Mouse (Mus musculus) hematopoietic stem cell, adult 5-6 weeks (primary cell): ENCODE measurements around the gene Srrm3. TPM values are rescaled to one million over a fixed set of nuclear protein-coding genes. Genes with fewer than 3 reads are reported as not detected.
A peak's percentile ranks its signal among the peaks of the same experiment; 100 is the strongest.

Experiments used
- ATAC-seq, 2 experiments: fragments of 125-278 bp in 1 of 2; replicated peaks in 1 of 2; 2 replicates each; pipeline ENCODE4 v1.8.0; 2016 to 2017; ENCODE audit warnings: inconsistent platforms in 2 of 2, mild to moderate bottlenecking in 2 of 2, moderate number of reproducible peaks in 2 of 2, low read depth in 1 of 2, moderate TSS enrichment in 1 of 2; ENCODE audit not compliant: low FRiP score in 2 of 2, poor library complexity in 2 of 2, severe bottlenecking in 2 of 2, insufficient read depth in 1 of 2, low TSS enrichment in 1 of 2
- total RNA-seq: library from RNA; stranded (forward); fragments of 172-1452, 232-1000 nt; gene quantifications from 2 replicates; pipeline ENCODE4 v1.2.3, GENCODE M21; 2017

Gene Srrm3
- not detected in 2 replicates for total RNA-seq

DNA sequence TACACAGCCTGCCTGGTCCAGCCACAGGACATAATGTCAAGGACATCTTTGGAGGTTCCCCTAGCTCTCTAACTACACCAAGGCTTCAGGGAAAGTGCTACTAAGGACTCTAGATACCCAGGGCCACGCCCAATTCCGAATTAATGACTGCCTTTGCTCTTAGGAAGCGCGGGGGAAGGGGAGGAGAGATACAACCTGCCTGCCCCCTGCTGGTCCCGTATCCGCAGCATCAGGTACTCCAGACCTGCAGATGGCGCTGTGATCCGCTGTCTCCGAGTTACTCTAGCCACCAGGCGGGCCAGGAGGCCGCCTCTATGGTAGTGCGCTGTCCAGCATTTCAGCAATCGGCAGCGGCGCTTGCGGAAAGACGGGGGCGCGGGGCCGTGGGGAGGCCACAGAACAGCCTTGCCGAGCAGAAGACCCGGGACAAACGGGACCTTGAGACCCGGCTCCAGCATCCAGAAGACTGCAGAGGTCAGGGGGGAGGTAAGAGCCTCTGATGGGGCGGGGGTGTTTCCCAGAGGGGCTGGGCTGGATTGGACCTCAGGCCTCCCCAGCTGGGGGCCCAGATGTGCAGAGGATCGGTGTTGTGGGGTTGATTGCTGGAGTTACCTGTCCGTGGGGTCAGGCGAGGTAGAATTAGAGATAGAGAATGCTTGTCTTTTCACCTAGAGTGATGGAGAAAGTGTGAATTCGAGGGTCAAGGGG, at the start of gene Srrm3:
Srrm3 (plus strand) TSS at position 336 of the 708 bp plus-strand sequence.
- ATAC-seq = peak; percentile 90 to 94

DNA sequence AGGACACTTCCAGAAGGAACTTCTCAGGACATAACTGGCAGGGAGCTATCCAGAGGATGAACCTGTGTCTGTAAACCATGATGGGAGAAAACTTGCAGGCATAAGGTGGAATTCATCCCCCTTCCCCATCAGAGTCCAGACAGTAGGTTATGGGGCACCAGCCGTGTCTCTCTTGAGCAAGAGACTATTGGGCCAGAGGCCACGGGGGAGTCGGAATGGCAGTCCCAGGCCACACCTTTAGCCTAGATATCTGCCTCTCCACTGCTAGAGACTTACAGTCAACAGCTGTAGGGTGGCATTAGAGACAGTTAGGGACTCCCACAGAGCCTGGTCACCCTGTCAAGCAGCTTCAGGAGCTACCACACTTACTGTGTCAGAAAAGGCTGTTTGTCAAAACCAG, 44.8 kb upstream of the Srrm3 start:
- ATAC-seq = no peak

DNA sequence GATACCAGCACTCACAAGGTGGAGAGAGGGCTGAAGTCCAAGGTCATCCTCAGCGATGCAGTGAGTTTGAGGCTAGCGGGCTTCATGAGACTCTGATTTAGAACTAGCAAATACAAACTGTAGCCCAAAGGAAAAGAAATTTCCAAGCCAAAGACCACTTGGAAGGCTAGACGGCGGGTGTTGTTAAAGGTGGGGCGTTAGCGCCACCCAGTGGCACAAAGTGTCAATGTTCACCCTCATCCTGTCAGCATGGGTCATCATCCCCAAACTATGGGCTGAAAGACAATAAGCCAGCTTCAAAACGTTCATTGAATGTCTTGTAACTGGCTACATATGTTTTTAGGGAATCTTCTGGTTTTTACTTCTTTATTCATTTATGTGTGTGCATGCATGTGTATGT, 43.2 kb upstream of the Srrm3 start:
- ATAC-seq = peak; percentile 83

DNA sequence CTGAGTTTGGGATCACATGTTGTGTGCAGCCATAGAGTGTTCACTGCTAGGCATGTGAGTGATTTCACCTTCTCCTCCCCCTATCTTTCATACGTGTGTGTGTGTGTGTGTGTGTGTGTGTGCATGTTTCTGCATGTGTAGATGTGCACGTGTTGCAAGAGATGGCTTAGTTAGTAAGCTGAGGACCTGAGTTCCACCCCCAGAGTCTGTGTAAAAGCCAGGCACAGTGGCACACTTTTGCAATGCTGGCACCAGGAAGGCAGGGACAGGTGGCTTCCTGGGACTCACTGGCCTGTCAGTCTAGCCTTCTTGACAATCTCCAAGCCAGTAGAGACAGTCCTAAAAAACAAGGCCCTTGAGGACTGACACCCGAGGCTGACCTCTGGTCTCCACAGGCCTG, 41.7 kb upstream of the Srrm3 start:
- no peak for ATAC-seq

DNA sequence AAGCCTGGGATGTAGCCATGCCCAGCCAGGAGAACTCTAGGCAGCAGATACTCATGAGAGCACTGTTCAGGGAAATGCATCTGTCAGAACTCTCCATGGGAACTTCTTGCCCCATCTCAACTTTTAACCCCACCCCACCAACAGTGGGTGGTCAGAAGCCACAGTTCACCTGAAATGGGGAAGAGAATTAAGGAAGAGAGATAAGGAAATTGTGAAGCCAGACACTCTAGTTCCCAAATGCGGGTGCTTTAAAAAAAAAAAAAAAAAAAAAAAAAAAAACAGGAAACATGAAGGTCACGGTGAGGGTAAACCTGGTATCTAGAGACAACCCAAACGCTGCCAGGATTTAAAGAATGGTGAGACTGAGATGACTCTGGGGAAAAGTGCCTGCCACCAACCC, 34.2 kb upstream of the Srrm3 start:
- ATAC-seq = peak; percentile 33 to 68; a peak in 2 of 4 replicates

DNA sequence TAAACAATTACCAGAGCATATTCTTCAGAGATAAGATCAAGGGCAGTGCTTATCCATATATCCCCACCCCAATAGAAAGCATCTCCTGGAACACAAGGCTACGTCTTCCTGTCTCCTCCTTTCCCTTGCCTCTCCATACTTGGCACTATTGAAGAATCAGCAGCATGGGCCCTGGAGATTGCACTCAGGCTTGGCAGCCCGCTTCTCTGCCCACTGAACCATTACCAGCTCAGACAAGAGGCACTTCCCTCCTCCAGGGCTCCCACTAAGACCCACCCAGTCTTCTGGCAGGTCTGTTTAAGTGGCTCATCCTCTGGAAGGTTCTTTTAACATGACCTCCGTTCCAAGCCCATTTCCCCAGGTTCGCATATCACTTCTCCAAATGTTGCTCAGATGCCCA, 30.1 kb upstream of the Srrm3 start:
- ATAC-seq = no peak

DNA sequence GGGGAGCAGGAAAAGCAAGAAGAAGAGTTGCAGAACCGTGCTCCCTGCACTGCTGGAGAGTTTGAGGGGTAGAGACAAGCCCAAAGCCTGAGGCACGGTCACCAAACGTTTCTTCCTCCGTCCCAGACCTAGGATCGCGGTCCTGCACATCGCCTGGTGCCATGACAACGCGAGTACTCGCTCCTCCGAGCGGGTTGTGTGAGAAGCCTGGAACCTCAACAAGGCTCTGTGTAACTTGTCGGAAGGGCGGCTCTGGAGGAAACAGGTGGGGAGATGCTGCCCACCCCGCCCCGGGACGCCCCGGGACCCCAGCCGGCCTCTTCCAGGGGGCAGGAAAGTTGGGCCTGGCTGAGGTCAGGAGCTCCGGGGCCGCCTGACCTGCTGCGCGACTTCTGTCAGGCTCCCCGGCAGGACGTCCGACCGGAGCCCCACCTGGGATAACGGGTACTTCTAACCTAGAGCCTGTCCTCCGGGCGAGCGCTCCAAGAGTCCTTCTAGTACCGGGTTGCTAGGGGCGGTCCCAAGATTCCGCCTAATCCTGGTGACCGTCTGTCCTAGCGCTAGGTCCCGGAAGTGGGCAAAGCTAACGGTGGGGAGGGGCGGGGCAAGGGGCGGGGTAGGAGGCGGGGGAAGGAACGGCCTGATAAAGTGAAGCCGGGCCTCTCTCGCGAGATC, 28.8 kb upstream of the Srrm3 start, which contains the start of gene Styxl1:
Styxl1 (minus strand) TSS at position 590 of the 675 bp plus-strand sequence.
- no peak; a peak in 1 of 4 replicates for ATAC-seq

DNA sequence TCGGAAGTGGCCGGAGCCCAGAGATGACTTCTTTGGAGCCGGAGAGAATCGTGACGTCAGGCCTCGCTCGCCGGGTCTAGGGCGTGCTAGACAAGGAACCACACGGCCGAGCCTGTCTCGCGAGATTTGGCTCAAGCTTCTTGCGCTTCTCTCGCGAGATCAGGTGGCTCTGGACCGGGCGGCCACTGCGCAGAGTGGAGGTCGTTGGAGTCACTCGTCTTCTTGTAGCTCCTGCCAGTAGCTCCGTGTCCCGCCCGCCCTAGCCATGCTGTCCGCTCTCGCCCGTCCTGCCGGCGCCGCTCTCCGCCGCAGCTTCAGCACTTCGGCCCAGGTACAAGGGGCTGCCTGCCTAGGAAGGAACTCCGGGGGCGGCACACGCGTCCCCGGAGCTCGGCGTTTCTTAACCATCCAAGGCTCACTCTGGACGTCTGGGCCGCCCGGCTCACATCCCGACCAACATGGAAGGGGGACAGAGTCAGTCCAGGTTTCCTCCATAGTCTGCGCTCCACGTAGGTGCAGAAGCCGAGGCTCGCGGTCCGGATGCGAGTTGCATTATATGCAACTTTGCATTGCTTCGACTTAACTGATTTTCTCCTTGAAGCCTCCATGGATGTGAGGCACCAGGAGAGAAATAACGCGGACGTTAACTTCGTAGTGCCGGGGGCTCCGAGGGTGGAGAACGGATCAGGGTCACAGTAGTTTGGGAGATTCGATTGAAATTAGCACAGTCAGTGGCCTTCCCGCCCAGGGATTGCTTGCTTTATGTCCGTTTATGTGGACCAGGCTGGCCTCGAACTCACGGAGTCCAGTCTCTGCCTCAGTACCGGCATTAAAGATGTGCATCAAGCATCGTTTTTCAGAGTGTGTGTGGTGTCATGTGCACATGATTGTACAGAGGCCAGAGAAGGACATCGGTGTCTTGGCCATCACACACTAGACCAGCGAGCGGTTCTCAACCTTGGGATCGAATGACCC, 27.9 kb upstream of the Srrm3 start, which contains the start of gene Mdh2:
Mdh2 (plus strand) TSS at position 10 of the 975 bp plus-strand sequence.
- ATAC-seq = peak; percentile 89 to 94

DNA sequence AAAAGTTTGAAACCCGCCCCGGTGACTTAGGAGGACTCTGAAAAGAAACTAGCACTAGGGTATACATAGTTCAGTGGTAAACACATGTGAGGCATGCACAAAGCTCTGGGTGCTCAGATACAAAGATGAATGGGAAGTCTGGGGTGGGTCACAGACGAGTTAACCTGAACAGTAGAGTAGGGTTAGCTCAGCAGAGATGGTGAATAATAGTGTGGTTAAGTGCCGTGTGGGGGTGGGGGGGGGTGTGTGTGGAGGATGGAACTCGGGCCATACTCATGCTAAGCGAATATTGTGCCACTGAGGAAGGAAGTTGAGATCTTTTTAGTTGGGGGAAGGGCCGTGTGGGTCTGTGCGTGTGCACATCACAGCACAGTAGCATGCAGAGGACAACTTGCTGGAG, 26.4 kb upstream of the Srrm3 start:
- ATAC-seq = no peak

DNA sequence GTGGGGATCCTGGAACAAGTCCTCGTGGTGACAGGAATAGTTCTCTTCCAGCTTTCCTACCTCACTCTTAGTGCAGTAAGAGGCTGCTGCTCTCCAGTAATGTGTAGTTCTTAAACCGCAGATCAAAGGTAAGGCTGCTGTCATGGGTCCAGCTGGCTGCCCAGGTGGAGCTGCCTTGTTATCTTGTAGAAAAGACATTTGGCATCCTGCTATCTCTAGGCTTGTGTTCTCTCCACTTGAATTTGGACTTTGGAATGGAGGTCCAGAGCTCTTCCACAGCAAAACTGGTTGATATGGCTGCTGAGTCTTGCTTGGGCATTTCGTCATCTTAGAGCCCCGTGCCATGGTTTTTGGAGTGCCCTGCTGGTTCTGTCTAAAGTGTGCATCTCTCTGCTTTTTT, 23.8 kb upstream of the Srrm3 start:
- ATAC-seq = no peak

DNA sequence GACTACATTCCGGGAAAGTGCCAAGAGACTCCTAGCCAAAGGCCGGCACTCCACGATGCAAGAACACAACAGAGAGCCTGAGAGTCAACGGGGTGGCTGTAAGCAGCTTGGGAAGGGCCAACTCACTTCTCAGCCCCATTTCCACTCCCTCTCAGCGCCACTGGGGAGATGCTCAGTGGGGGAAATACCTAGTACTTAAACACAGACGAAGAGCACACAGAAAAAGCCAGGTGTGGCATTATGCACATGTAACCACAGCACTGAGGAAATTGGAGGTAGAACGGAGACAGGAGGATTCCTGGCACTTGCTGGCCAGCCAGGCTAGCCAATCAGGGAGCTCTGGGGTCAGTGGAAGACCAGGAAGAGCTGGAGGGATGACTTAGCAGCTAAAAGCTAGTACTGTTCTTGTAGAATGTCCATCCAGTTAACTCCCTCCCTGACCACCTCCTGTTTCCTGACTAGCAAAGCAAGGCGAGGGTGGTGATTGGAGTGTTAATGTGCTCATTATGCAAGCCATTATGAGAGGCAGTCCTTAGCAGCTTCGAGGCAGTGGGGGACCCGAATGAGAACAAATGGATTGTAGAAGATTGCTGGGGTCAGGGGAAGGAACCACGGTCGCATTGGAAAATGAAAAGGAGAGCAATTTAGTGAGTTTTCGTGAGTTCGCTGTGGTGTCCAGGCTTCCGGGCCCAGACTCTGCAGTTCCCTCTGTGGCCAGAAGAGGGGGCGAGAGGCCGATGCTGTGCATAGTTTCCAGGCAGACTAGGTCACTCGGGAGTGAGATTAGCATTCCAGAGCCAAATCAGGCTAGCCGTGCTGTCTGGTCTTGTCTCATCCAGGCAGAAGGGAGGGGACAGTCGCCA, 12.5 kb upstream of the Srrm3 start:
- ATAC-seq = peak; percentile 84 to 90

DNA sequence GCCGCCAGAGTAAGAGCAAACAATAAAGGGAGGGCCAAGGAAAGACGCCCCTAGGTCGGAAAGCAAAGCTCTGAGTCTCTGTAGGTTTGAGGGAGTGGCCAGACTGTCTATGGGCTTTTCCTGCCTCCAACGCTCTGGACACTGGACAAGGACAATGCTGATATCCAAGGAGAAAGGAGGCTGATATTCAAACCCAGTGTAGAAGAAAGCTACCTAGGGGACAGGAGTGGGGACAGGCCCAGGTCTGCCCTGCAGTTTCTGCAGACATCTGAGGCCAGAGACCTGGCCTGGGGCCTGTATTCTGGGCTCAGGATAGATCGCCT, 11.9 kb upstream of the Srrm3 start:
- ATAC-seq = no peak

DNA sequence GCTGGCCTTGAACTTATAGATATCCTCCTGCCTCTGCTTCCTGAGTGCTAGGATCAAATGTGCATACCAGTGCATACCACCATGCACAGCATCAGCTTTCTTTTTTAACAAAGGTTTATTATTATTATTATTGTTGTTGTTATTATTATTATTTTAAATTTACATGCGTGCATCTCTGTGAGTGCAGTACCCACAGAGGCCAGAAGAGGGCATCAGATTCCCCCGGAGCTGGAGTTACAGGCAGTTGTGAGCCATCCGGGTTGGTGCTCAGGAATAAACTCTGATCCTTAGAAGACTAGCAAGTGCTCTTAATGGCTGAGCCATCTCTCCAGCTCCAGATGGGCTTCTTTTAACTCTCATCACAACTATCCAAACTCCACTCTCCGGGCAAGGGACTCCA, 6.9 kb upstream of the Srrm3 start:
- ATAC-seq = no peak

DNA sequence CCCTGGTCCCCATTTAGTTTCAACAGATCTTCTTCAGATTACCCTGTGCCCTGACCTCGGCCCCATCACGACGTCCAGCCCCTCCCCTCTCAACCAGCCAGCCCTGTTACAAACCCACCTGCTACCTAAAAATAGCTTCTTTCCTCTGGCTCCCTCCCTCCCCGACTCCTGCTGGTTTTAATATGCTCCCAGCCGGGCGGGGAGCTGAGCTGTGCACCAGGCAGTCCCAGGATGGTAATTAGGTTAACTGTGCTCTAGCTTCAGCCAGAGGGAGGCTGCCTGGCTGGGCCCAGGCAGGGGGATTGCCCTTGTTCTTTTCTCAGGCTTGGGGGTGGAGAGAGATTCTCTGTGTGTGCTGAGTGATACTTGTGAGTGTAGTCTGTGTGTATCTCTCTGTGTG, 5.8 kb upstream of the Srrm3 start:
- no peak for ATAC-seq

DNA sequence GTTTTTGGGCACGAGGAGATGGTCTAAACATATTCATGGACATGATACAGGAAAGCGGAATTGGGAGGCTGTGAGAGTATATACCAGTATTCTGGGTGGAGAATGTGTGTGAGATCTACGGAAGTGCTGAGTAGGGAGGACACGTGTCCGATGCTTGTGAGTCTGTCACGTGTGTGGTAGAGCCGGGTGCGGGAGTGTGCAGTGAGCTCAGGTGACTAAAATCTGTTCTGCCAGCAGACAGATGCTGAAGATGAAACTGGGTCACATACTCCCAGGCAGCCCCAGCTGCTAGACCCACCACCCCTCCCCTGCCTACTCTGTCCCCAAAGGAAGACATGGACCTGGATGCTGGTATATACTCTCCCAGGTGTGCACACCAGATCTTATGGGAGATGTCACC, 4.0 kb upstream of the Srrm3 start:
- no peak for ATAC-seq

DNA sequence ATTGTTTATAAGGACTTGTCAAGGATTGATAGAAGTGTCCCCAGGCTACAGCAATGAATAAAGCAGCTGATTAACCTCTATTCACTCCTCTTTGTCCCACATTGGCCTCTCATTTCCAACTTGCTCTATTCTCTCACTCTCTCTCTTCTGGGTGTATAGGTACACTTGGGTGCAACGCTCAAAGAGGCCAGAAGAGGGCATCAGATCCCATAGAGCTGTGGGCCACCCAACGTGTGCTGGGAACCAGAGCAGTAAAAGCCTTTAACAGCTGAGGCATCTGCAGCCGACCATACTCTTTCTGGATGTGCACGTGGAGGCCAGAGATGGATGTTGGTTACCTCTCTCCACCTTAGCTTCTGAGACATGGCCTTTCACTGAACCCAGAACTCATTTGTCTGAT, 3.6 kb upstream of the Srrm3 start:
- no peak for ATAC-seq

DNA sequence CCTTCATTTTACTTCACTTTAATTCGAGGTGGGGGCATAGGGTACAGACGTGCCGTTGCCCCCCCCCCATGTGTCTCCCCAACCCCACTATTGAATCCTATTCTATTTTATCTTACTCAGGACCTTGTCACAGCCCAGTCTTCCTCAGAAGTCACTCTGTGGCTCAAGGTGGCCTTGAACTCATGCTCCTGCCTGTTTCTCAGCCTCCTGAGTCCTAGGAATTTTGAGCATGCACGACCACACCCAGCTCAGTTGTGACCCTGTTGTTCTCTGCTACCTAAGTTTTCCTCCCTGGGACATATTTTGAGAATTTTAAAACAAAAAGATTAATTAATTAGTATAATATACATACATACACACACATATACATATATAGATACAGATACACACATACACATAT, 3.0 kb upstream of the Srrm3 start:
- ATAC-seq = no peak
